Mouse (Mus musculus) layer of hippocampus, postnatal 36 days (tissue): Measurements from ENCODE around the gene Klhl11. TPM values are rescaled to one million over a fixed set of nuclear protein-coding genes. Genes with fewer than 3 reads are reported as not detected.

ENCODE experiments used
- microRNA-seq, 2 experiments: library from miRNA; unstranded; fragments of <30 nt; microRNA quantifications; one replicate each; pipeline ENCODE4 v1.2.0; 2021
- total RNA-seq, 2 experiments: library from RNA; stranded (reverse); gene quantifications; 2 replicates each; pipeline ENCODE4 v1.2.3; 2021

Klhl11 gene
- total RNA-seq, 2 experiments from 2014 or later: 126 to 127 TPM

Small RNAs within 50 kb of the gene (microRNA-seq; reads per million reads assigned to microRNA genes)
- gene Gm27374: 0 reads per million in 2 experiments
- gene Mir7116: 0 to 0.21 reads per million in 2 experiments

Other genes with a start within 250 kb of the Klhl11 start
- not detected for gene Krt16, start 223.8 kb downstream of the Klhl11 start, total RNA-seq
- not detected for gene Krt17, start 211.7 kb downstream of the Klhl11 start, total RNA-seq
- gene Krt42, start 202.9 kb downstream of the Klhl11 start, total RNA-seq: not detected
- 100 to 1,000 TPM; 775 to 777 TPM for gene Eif1, start 152.9 kb downstream of the Klhl11 start, total RNA-seq
- not detected for gene Gast, start 138.3 kb downstream of the Klhl11 start, total RNA-seq
- gene Hap1, start 116.6 kb downstream of the Klhl11 start, total RNA-seq: 100 to 1,000 TPM; 148 to 154 TPM
- 10 to 100 TPM; 36.5 to 39.8 TPM for gene Jup, start 75.0 kb downstream of the Klhl11 start, total RNA-seq
- gene P3h4, start 57.9 kb downstream of the Klhl11 start, total RNA-seq: 1 to 10 TPM; 8.7 to 9.4 TPM
- gene Fkbp10, start 57.0 kb downstream of the Klhl11 start, total RNA-seq: 1 to 10 TPM; 4.4 to 5.0 TPM
- 10 to 100 TPM; 56.9 to 62.8 TPM for gene Nt5c3b, start 30.9 kb downstream of the Klhl11 start, total RNA-seq
- 1 to 10 TPM; 1.4 to 1.9 TPM for gene Klhl10, start 30.8 kb downstream of the Klhl11 start, total RNA-seq
- gene Acly, start 55.3 kb upstream of the Klhl11 start, total RNA-seq: 100 to 1,000 TPM; 103 to 109 TPM
- gene Ttc25, start 72.9 kb upstream of the Klhl11 start, total RNA-seq: 1 to 10 TPM in 1 of 2 experiments, under 1 TPM in 1; 0.82 to 1.3 TPM
- 100 to 1,000 TPM; 246 to 256 TPM for gene Cnp, start 102.2 kb upstream of the Klhl11 start, total RNA-seq
- gene Nkiras2, start 146.5 kb upstream of the Klhl11 start, total RNA-seq: 10 to 100 TPM; 12.5 to 15.1 TPM
- gene Dnajc7, start 147.4 kb upstream of the Klhl11 start, total RNA-seq: 100 to 1,000 TPM; 249 to 265 TPM
- under 1 TPM; 0.15 to 0.66 TPM for gene Zfp385c, start 219.7 kb upstream of the Klhl11 start, total RNA-seq
- 1 to 10 TPM; 1.5 to 3.4 TPM for gene Dhx58, start 231.5 kb upstream of the Klhl11 start, total RNA-seq
- 10 to 100 TPM; 53.0 to 54.4 TPM for gene Kat2a, start 239.7 kb upstream of the Klhl11 start, total RNA-seq
- not detected for gene Hspb9, start 241.1 kb upstream of the Klhl11 start, total RNA-seq